Mouse (Mus musculus) embryonic fibroblast, embryonic 13.5 days (primary cell): ENCODE measurements at regions not wholly inside any gene's neighbourhood (a gene's known extent, or its start where the extent isn't known, plus 50 kb on each side); places are given as distances from the start of the nearest gene placed in this dataset.

Experiments
- CTCF ChIP-seq: IDR thresholded peaks from 2 replicates; pipeline ENCODE4 v1.5.1; 2011; ENCODE audit warnings: mild to moderate bottlenecking, control low read depth, low read length, moderate library complexity, borderline replicate concordance; ENCODE audit not compliant: insufficient read depth
- POLR2A ChIP-seq: IDR thresholded peaks from 2 replicates; pipeline ENCODE4 v1.6.1; 2011; ENCODE audit warnings: low read depth, mild to moderate bottlenecking, control low read depth, low read length, moderate library complexity

GRCm38 (mm10) chr4:125917210-125917609 lies 107.1 kb upstream of the Csf3r start:
- TF ChIP-seq CTCF, result no peak
- TF ChIP-seq POLR2A, result no peak
